Mouse (Mus musculus): ENCODE measurements at regions not wholly inside any gene's neighbourhood (a gene's known extent, or its start where the extent isn't known, plus 50 kb on each side); places are given as distances from the start of the nearest gene placed in this dataset.

DNA sequence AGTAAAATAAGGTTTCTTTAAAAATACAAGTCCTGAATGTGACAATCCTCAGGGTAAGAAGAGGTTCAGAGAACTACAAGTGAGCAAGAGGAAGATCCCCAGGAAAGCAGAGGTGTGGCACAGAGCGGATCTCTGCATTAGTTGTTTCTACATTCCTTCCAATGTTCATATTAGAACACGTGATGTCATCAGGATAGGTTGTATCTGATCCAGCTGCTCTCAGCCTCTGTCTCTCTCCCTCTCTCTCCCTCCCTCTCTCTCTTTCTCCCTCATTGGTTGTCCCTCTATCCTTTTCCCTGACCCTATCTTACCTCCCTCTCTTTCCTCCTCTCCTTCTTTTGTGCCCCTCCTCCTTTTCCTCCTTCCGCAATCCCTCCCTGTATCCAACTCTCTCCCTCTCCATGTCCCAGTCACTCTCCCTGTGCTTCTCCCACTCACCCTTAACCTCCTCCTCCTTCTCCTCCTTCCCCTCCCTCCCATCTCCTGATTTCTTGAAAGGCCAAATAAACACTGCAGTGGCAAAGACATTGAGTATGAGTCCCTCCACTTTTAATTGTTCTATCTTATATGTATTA is 243.5 kb downstream of the Atp6ap1l start:
- no peak for ATAC-seq (ENCODE audit: insufficient number of reproducible peaks, low FRiP score, low TSS enrichment, low read depth)
- no peaks in the 10 kb centered on the region for H3K9me3 ChIP-seq (ENCODE audit: control insufficient read depth, low read length)
- 86% methylated on average over 3 of the region's 3 CpGs for WGBS
- DNase-seq (ENCODE audit: low spot score): no peak
- H3K36me3 ChIP-seq (ENCODE audit: control insufficient read depth, insufficient read depth, low read length): no peaks in the 10 kb centered on the region
- no peaks in the 10 kb centered on the region for H3K27me3 ChIP-seq (ENCODE audit: control insufficient read depth, insufficient read depth, low read length)
- no peak overlapping the region for H3K9ac ChIP-seq (ENCODE audit: low read length)
- no peak overlapping the region for H3K4me3 ChIP-seq (ENCODE audit: low read depth, low read length)
- no peak overlapping the region for H3K27ac ChIP-seq (replicated peaks; ENCODE audit: low read depth, low read length)
- H3K4me1 ChIP-seq (ENCODE audit: control insufficient read depth, insufficient read depth, low read length): no peaks in the 10 kb centered on the region
- no peak overlapping the region for H3K4me2 ChIP-seq (ENCODE audit: low read depth, severe bottlenecking)

DNA sequence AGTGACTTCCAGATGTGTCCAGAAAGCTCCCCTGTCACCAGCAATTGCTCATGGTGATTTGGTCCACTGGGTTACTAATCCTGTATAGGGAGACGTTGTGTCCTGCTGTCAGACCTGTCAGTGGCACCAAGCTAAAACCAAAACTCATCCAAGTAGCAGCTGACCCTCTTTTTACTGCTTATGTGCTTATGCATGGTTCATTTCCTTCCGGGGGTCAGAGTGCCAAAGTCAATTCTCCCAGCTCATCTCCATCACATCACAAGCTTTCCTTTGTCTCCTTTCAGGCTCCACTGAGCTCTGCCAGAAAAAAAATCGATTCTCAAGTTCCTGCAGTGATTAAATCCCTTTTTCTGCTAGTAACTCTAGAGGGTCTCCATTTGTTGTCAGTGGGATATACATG is 244.2 kb downstream of the Atp6ap1l start:
- no peaks in the 10 kb centered on the region for H3K36me3 ChIP-seq (ENCODE audit: control insufficient read depth, insufficient read depth, low read length)
- no peak for ATAC-seq (ENCODE audit: insufficient number of reproducible peaks, low FRiP score, low TSS enrichment, low read depth)

DNA sequence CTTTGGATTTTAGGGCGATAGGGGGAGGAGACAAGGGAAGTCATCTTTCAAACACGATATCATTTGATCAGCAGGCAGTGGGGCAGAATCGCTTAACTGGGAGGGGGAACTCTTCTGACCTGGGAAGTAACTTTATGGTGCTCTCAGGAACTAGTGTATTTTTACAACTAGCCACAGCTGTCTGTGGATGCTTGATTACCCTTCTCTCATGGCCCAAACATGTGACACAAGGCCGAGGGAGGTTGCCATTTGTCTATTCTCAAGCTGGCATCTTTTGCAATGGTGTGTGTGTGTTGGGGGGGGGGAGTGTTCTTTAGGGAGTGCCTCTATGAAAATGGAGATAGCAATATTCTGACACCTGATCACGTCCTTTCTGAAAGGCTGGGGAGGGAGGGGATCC is 246.1 kb downstream of the Atp6ap1l start:
- no peaks in the 10 kb centered on the region for H3K9me3 ChIP-seq (ENCODE audit: control insufficient read depth, low read length)
- H3K4me2 ChIP-seq (ENCODE audit: low read depth, severe bottlenecking): no peak overlapping the region
- no peaks in the 10 kb centered on the region for H3K27me3 ChIP-seq (ENCODE audit: control insufficient read depth, insufficient read depth, low read length)
- no peak overlapping the region for H3K27ac ChIP-seq (replicated peaks; ENCODE audit: low read depth, low read length)
- H3K9ac ChIP-seq (ENCODE audit: low read length): no peak overlapping the region
- H3K36me3 ChIP-seq (ENCODE audit: control insufficient read depth, insufficient read depth, low read length): no peaks in the 10 kb centered on the region
- 75% methylated on average over 5 of the region's 5 CpGs for WGBS
- ATAC-seq (ENCODE audit: insufficient number of reproducible peaks, low FRiP score, low TSS enrichment, low read depth): no peak
- no peaks in the 10 kb centered on the region for H3K4me1 ChIP-seq (ENCODE audit: control insufficient read depth, insufficient read depth, low read length)
- H3K4me3 ChIP-seq (ENCODE audit: low read depth, low read length): no peak overlapping the region
- DNase-seq (ENCODE audit: low spot score): no peak

More for the DNA sequence above, 244.2 kb downstream of the Atp6ap1l start:
- no peak overlapping the region for H3K9ac ChIP-seq (ENCODE audit: low read length)
- no peak overlapping the region for H3K4me3 ChIP-seq (ENCODE audit: low read depth, low read length)
- DNase-seq (ENCODE audit: low spot score): peak; percentile 22
- no peaks in the 10 kb centered on the region for H3K27me3 ChIP-seq (ENCODE audit: control insufficient read depth, insufficient read depth, low read length)
- H3K4me2 ChIP-seq (ENCODE audit: low read depth, severe bottlenecking): no peak overlapping the region
- no peaks in the 10 kb centered on the region for H3K9me3 ChIP-seq (ENCODE audit: control insufficient read depth, low read length)
- no peak overlapping the region for H3K27ac ChIP-seq (replicated peaks; ENCODE audit: low read depth, low read length)
- 39% methylated on average over 3 of the region's 3 CpGs for WGBS
- H3K4me1 ChIP-seq (ENCODE audit: control insufficient read depth, insufficient read depth, low read length): no peaks in the 10 kb centered on the region

DNA sequence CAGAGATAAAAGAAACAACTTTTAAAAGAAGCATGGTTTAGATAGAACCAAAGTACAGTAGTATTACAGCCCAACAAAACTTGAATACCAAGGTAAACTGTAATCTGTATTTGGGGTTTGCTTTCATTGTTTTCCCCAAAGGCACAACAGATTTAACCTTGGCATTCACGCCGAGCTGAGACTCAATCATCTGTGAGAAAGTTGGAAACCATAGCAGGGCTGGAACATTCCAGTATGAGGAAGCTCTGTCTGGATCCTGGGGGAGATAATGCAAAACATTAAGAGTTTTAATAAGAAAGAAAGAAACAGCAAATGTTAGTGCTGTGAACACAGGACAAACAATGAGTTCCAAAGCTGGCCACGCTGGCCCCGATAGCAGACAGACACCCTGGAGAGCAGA is 258.8 kb downstream of the Atp6ap1l start:
- Histone ChIP-seq H3K9me3 (ENCODE audit: control insufficient read depth, low read length) (no peaks in the 10 kb centered on the region), H3K4me2 (ENCODE audit: low read depth, severe bottlenecking) (no peak overlapping the region), H3K36me3 (ENCODE audit: control insufficient read depth, insufficient read depth, low read length) (no peaks in the 10 kb centered on the region), H3K4me3 (ENCODE audit: low read depth, low read length) (no peak overlapping the region), H3K27me3 (ENCODE audit: control insufficient read depth, insufficient read depth, low read length) (no peaks in the 10 kb centered on the region), H3K27ac (replicated peaks; ENCODE audit: low read depth, low read length) (no peak overlapping the region), H3K4me1 (ENCODE audit: control insufficient read depth, insufficient read depth, low read length) (peaks cover 2% of the 10 kb centered on the region; the same call in 1 of the 2 replicates), H3K9ac (ENCODE audit: low read length) (no peak overlapping the region)
- 77% methylated on average over 4 of the region's 4 CpGs for WGBS
- DNase-seq (ENCODE audit: low spot score): no peak
- ATAC-seq (ENCODE audit: insufficient number of reproducible peaks, low FRiP score, low TSS enrichment, low read depth): no peak

DNA sequence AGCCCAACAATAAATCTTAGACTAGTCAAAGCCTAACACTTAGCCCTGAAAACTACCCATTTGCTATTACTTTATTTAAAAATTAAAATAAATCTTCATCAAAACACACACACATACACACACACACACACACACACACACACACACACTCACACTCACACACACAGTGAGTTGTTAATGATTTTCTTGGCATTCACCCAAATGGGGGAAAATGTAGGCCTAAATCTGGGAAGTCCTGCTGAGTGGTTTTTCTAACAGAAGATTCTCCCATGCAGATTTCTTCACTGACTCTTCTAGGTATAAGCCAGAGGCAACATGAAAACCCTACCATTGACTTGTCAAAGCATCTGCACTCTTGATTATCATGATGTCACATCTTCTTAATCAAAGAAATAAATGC is 260.9 kb downstream of the Atp6ap1l start:
- no peak overlapping the region for H3K4me2 ChIP-seq (ENCODE audit: low read depth, severe bottlenecking)
- no peak overlapping the region for H3K4me3 ChIP-seq (ENCODE audit: low read depth, low read length)
- no peaks in the 10 kb centered on the region for H3K27me3 ChIP-seq (ENCODE audit: control insufficient read depth, insufficient read depth, low read length)
- peaks cover 2% of the 10 kb centered on the region; the same call in 1 of the 2 replicates for H3K4me1 ChIP-seq (ENCODE audit: control insufficient read depth, insufficient read depth, low read length)
- H3K27ac ChIP-seq (replicated peaks; ENCODE audit: low read depth, low read length): no peak overlapping the region
- no peak overlapping the region for H3K9ac ChIP-seq (ENCODE audit: low read length)
- no peaks in the 10 kb centered on the region for H3K9me3 ChIP-seq (ENCODE audit: control insufficient read depth, low read length)
- DNase-seq (ENCODE audit: low spot score) (no peak), ATAC-seq (ENCODE audit: insufficient number of reproducible peaks, low FRiP score, low TSS enrichment, low read depth) (no peak)
- H3K36me3 ChIP-seq (ENCODE audit: control insufficient read depth, insufficient read depth, low read length): no peaks in the 10 kb centered on the region

DNA sequence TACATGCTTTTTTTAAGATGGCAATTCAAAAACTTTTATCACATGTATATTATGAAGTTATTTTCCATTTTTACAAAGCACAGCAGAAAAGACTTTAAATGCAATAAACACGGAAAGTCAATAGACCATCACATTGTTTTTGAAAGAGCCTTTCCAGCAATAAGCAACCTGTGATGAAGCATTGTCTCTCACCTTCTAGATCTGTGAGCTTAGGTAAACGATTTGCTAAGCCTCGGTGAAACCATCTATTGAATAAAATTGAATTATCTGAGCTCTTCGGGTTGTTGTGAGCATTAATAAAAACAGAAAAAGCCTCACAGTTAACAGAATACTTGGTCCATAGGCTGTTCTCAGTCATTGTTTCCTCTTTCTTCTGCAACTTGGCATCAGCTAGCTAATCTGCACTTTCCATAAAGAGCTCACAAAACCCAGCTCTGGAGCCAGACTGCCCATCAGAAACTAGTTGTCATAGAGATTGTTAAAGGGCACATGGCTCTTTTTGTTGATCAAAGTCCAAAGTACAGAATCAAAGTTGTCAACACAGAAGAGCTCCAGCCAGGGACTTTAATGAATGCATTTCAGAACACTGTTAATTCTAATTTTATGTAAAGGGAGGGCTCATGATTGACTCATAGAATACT is 261.5 kb downstream of the Atp6ap1l start:
- Histone ChIP-seq H3K27ac (replicated peaks; ENCODE audit: low read depth, low read length) (no peak overlapping the region), H3K36me3 (ENCODE audit: control insufficient read depth, insufficient read depth, low read length) (no peaks in the 10 kb centered on the region), H3K9ac (ENCODE audit: low read length) (no peak overlapping the region), H3K4me1 (ENCODE audit: control insufficient read depth, insufficient read depth, low read length) (peaks cover 2% of the 10 kb centered on the region; the same call in 1 of the 2 replicates), H3K4me3 (ENCODE audit: low read depth, low read length) (no peak overlapping the region), H3K9me3 (ENCODE audit: control insufficient read depth, low read length) (no peaks in the 10 kb centered on the region), H3K4me2 (ENCODE audit: low read depth, severe bottlenecking) (no peak overlapping the region), H3K27me3 (ENCODE audit: control insufficient read depth, insufficient read depth, low read length) (no peaks in the 10 kb centered on the region)
- ATAC-seq (ENCODE audit: insufficient number of reproducible peaks, low FRiP score, low TSS enrichment, low read depth) (no peak), DNase-seq (ENCODE audit: low spot score) (no peak)
- WGBS: 87% methylated on average over 4 of the region's 4 CpGs

DNA sequence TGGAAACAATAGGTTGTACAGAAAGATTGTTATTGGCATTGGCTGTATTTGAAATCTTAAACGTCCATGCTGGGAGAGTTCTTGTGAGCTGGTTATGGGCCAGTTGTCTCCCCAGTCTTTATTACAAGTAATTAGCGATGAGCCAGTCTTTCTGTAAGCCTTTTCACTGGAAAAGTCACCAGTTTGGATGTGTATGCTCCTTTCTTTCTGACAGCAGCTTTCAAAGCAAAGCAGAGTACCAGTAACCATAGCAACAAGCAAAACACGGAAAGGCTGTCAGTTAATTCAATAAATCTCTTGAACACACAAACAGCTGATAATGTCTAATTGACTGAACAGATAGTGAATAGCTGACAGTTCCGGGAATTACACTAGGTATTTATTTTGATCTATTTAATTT is 262.0 kb downstream of the Atp6ap1l start:
- WGBS: 65% methylated on average over 4 of the region's 4 CpGs
- H3K9ac ChIP-seq (ENCODE audit: low read length): no peak overlapping the region
- no peaks in the 10 kb centered on the region for H3K36me3 ChIP-seq (ENCODE audit: control insufficient read depth, insufficient read depth, low read length)
- ATAC-seq (ENCODE audit: insufficient number of reproducible peaks, low FRiP score, low TSS enrichment, low read depth) (no peak), DNase-seq (ENCODE audit: low spot score) (no peak)
- no peaks in the 10 kb centered on the region for H3K9me3 ChIP-seq (ENCODE audit: control insufficient read depth, low read length)
- H3K4me3 ChIP-seq (ENCODE audit: low read depth, low read length): no peak overlapping the region
- no peaks in the 10 kb centered on the region for H3K27me3 ChIP-seq (ENCODE audit: control insufficient read depth, insufficient read depth, low read length)
- peaks cover 2% of the 10 kb centered on the region; the same call in 1 of the 2 replicates for H3K4me1 ChIP-seq (ENCODE audit: control insufficient read depth, insufficient read depth, low read length)
- no peak overlapping the region for H3K4me2 ChIP-seq (ENCODE audit: low read depth, severe bottlenecking)
- no peak overlapping the region for H3K27ac ChIP-seq (replicated peaks; ENCODE audit: low read depth, low read length)

DNA sequence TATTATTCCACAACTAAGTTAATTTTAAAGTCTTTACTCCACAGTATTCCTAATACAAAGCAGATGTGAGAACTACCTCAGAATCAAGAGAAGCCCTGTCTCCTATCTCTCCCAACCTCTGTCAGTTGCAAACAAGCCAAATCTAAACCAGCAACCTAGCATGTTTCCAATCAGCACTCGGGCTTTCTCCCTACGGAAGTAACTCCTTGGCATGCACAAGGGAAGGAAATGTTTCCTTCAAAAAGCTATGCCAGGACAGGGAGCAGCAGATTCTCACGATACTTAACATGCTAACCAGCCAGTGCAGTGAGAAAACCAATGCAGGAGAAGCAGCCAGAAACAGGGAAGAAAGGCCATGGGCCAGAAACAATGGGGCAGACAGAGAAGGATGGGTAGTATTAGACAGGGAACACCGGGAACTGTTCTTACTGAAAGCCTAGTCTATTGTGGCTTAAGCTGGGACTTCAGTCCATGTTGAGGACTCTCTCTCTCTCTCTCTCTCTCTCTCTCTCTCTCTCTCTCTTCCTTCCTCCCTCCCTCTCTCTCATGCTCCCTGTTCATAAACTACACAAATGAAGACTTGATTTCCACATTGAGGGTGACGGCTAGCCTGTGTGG is 262.8 kb downstream of the Atp6ap1l start:
- no peak overlapping the region for H3K4me3 ChIP-seq (ENCODE audit: low read depth, low read length)
- H3K4me1 ChIP-seq (ENCODE audit: control insufficient read depth, insufficient read depth, low read length): peaks cover 2% of the 10 kb centered on the region; the same call in 1 of the 2 replicates
- no peak overlapping the region for H3K9ac ChIP-seq (ENCODE audit: low read length)
- DNase-seq (ENCODE audit: low spot score) (peak; percentile 22), ATAC-seq (ENCODE audit: insufficient number of reproducible peaks, low FRiP score, low TSS enrichment, low read depth) (no peak)
- no peaks in the 10 kb centered on the region for H3K27me3 ChIP-seq (ENCODE audit: control insufficient read depth, insufficient read depth, low read length)
- H3K9me3 ChIP-seq (ENCODE audit: control insufficient read depth, low read length): no peaks in the 10 kb centered on the region
- no peaks in the 10 kb centered on the region for H3K36me3 ChIP-seq (ENCODE audit: control insufficient read depth, insufficient read depth, low read length)
- no peak overlapping the region for H3K4me2 ChIP-seq (ENCODE audit: low read depth, severe bottlenecking)
- no peak overlapping the region for H3K27ac ChIP-seq (replicated peaks; ENCODE audit: low read depth, low read length)
- 38% methylated on average over 5 of the region's 5 CpGs for WGBS
